8 mouse cellular contexts compared by ENCODE assay signal in the genomic region with DNA sequence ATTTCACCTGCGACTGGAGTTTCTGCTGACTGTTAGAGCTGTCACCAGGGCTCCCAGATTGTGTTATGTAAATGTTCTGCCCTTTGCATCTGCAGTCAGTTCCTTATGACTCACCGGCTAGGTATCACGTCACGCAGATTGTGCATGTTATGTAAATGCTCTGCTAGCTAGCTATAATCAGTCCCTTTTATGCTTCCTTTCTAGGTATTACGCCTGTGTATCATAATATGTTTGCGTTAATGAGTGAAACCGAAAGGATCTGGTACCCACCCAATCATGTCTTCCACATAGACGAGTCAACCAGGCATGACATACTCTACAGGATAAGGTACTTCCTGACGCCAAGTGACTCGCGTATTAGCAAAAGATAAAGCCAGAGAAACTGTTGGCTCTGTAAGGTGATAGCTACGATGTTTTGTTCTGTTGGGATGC. TPM values are rescaled to one million over a fixed set of nuclear protein-coding genes. Genes with fewer than 3 reads are reported as not detected.
A peak's percentile ranks its signal among the peaks of the same experiment; 100 is the strongest.
DNase-seq lines count a peak whose midpoint lies in the region; ATAC-seq lines count a peak whose summit lies in the region.

No protein-coding gene starts in this region.

- WGBS in intestine, embryonic 15.5 days, result 74% methylated on average over 12 of the region's 12 CpGs

- H3K9me3 ChIP-seq in intestine, embryonic 15.5 days, result no peaks in the 10 kb centered on the region

- no peak overlapping the region for H3K4me2 ChIP-seq in intestine, embryonic 15.5 days (replicated peaks)

- no peaks in the 10 kb centered on the region for H3K27me3 ChIP-seq in intestine, embryonic 15.5 days (replicated peaks)

- H3K36me3 ChIP-seq in intestine, embryonic 15.5 days, result no peaks in the 10 kb centered on the region

- no peak overlapping the region for H3K27ac ChIP-seq in intestine, embryonic 15.5 days

- H3K4me3 ChIP-seq in intestine, embryonic 15.5 days (replicated peaks), result no peak overlapping the region

- peak; percentile 62; the same call in 1 of the 2 replicates for ATAC-seq in intestine, embryonic 15.5 days

- H3K9ac ChIP-seq in intestine, embryonic 15.5 days, result no peak overlapping the region

- no peaks in the 10 kb centered on the region for H3K4me1 ChIP-seq in intestine, embryonic 15.5 days (replicated peaks)

- peak; percentile 24 to 75 for DNase-seq in layer of hippocampus, adult 18-20 months (ENCODE audit: low spot score in 2 of 2)
- DNase-seq in layer of hippocampus, postnatal 10 days (ENCODE audit: low spot score in 2 of 2), result no peak
- peak; percentile 56 for DNase-seq in MN1 (ENCODE audit: low spot score)
- peak; percentile 75 to 84 for DNase-seq in cerebellum, adult 18-20 months
- DNase-seq in telencephalon, adult 2 months (ENCODE audit: low read depth, low spot score), result peak; percentile 76
- DNase-seq in ovary, adult 18-20 months (ENCODE audit: low spot score), result no peak
- DNase-seq in testis, postnatal 10 days (ENCODE audit: low spot score), result no peak

RNA-seq across cellular contexts. Expression of gene Jak2, which starts 19.5 kb away (rescaled TPM):
- total RNA-seq in layer of hippocampus, adult 18-20 months (2021), result 10 to 100 TPM; 27.9 to 31.0 TPM
- total RNA-seq in layer of hippocampus, postnatal 10 days (2021), result 10 to 100 TPM; 31.9 to 32.1 TPM
- 8.0 and 8.8 TPM in 2 replicates for polyA plus RNA-seq in intestine, embryonic 15.5 days (2015; fragmentation: Nextera tagmentation; extraction: Ambion mirVana)

RNA-seq across cellular contexts. Expression of gene Insl6, which starts 54.0 kb away (rescaled TPM):
- under 1 TPM; 0.51 to 0.79 TPM for total RNA-seq in layer of hippocampus, adult 18-20 months (2021)
- total RNA-seq in layer of hippocampus, postnatal 10 days (2021), result under 1 TPM in 1 of 2 experiments, not detected in 1; 0.51 TPM
- 12.8 and 13.8 TPM in 2 replicates for polyA plus RNA-seq in intestine, embryonic 15.5 days (2015; fragmentation: Nextera tagmentation; extraction: Ambion mirVana)

Comparison
In these comparisons a context has a peak if more than half of its experiments do, and no peak if none do; other contexts are left out.
1. DNase-seq: peak in layer of hippocampus, adult 18-20 months (2 of 2), MN1 (single experiment), cerebellum, adult 18-20 months (2 of 2) and telencephalon, adult 2 months (single experiment); none in layer of hippocampus, postnatal 10 days (0 of 2), ovary, adult 18-20 months (single experiment) and testis, postnatal 10 days (single experiment).